Mouse (Mus musculus) G1E (cell line): ENCODE measurements around the gene Atf3. TPM values are rescaled to one million over a fixed set of nuclear protein-coding genes. Genes with fewer than 3 reads are reported as not detected.

ENCODE experiments used
- ATAC-seq: 2 replicates; pipeline ENCODE4 v1.8.0; 2016; ENCODE audit warnings: mild to moderate bottlenecking; ENCODE audit not compliant: insufficient number of reproducible peaks, poor library complexity, low FRiP score, severe bottlenecking; ENCODE audit errors: extremely low read depth
- DNase-seq: peaks from one replicate; pipeline ENCODE4 v3.0.0; 2012; ENCODE audit warnings: low spot score
- H3K27me3 ChIP-seq: 2 replicates; pipeline ENCODE4 v1.6.1; 2012; ENCODE audit warnings: mild to moderate bottlenecking, low read length, inconsistent platforms; ENCODE audit not compliant: insufficient read depth
- H3K36me3 ChIP-seq: replicated peaks from 2 replicates; pipeline ENCODE3; 2012; ENCODE audit warnings: mild to moderate bottlenecking, inconsistent platforms
- H3K4me1 ChIP-seq: 2 replicates; pipeline ENCODE4 v1.6.1; 2012; ENCODE audit warnings: low read depth, low read length, inconsistent platforms, mixed read lengths; ENCODE audit not compliant: insufficient read depth
- H3K4me3 ChIP-seq: 2 replicates; pipeline ENCODE4 v1.5.1; 2012; ENCODE audit warnings: low read depth, mild to moderate bottlenecking, inconsistent platforms, low read length, moderate library complexity, mixed read lengths
- H3K9me3 ChIP-seq: replicated peaks from 2 replicates; pipeline ENCODE4 v1.6.1; 2012; ENCODE audit warnings: inconsistent platforms
- CTCF ChIP-seq: IDR thresholded peaks from 2 replicates; pipeline ENCODE4 v1.5.1; 2012; ENCODE audit warnings: low read depth, low read length, inconsistent platforms, mixed read lengths
- GATA1 ChIP-seq: IDR thresholded peaks from 2 replicates; pipeline ENCODE4 v1.6.1; 2012; ENCODE audit warnings: borderline replicate concordance, low read length, inconsistent platforms, mixed read lengths
- GATA2 ChIP-seq: IDR thresholded peaks from 2 replicates; pipeline ENCODE4 v1.6.1; 2012; ENCODE audit warnings: low read depth, low read length, inconsistent platforms, borderline replicate concordance
- POLR2AphosphoS5 ChIP-seq: IDR thresholded peaks from 2 replicates; pipeline ENCODE4 v1.6.1; 2012; ENCODE audit warnings: low read depth, low read length, inconsistent platforms; ENCODE audit not compliant: insufficient replicate concordance
- TAL1 ChIP-seq: conservative IDR thresholded peaks from 2 replicates; pipeline ENCODE4 v1.6.1; 2012; ENCODE audit warnings: low read depth, low read length, inconsistent platforms, mixed read lengths
- polyA plus RNA-seq: library from polyadenylated mRNA; stranded (reverse); fragments of >175 nt; gene quantifications from 2 replicates; pipeline ENCODE4 v1.2.3, GENCODE M21; 2012
- total RNA-seq, 2 experiments: library from RNA; stranded (forward) in 1 of 2; stranded (reverse) in 1 of 2; fragments of 200-1000 nt in 1 of 2; fragments of >200 nt in 1 of 2; fragmentation: Nextera tagmentation in 1 of 2; gene quantifications; 2 replicates each; pipeline ENCODE4 v1.2.3; 2014 to 2017

Gene Atf3
- total and polyA plus RNA-seq, 3 experiments, result 0.16 TPM; not detected in 2

DNA sequence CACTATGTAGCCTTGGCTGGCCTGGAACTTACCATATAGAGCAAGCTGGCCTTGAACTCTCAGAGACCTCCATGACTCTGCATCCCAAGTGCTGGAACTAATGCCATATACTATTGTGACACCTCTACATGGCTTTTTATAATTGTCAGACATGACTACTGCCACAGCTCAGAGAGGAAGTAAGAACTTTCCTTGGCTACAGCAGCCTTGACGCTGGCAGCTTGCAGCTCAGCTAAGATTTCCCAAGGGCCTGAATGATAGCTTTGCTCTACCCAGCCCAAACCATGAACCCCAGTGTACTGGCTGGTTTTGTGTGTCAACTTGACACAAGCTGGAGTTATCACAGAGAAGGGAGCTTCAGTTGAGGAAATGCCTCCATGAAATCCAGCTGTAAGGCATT lies 35.8 kb upstream of the Atf3 start:
- DNase-seq, result no peak

DNA sequence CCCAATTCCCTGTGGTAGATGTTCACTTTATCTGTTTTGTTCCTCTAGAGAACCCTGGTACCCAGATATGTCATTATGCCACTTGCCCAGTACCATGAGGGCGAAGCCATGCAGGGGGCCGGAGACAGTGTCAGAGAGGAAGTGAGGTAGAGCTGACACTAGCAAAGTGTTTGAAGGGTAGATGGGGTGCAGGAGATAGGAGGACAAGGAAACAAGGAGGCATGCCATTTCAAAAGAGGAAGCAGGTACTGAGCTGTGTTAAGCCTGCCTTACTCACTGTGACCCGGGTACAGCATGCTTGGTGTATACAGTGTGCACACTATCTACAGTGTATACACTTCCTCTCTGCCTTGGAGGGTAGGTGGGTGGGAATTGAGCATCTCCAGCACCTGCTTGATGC lies 32.1 kb upstream of the Atf3 start:
- ATAC-seq (peak; percentile 38), DNase-seq (no peak)
- Histone ChIP-seq H3K9me3 (no peaks in the 10 kb centered on the region), H3K36me3 (no peaks in the 10 kb centered on the region), H3K4me3 (no peak overlapping the region), H3K4me1 (peaks cover 7% of the 10 kb centered on the region; the same call in 1 of the 2 replicates), H3K27me3 (peaks cover 13% of the 10 kb centered on the region)
- no peak for TF ChIP-seq GATA2
- TF ChIP-seq GATA1, result no peak
- TF ChIP-seq POLR2AphosphoS5, result no peak
- no peak for TF ChIP-seq CTCF
- TF ChIP-seq TAL1, result no peak

More for the DNA sequence above, 35.8 kb upstream of the Atf3 start:
- Histone ChIP-seq H3K4me3 (no peak overlapping the region), H3K4me1 (peaks cover 6% of the 10 kb centered on the region; the same call in 1 of the 2 replicates), H3K27me3 (peaks cover 20% of the 10 kb centered on the region), H3K36me3 (no peaks in the 10 kb centered on the region), H3K9me3 (no peaks in the 10 kb centered on the region)
- TF ChIP-seq GATA1 (no peak), GATA2 (no peak), TAL1 (no peak), POLR2AphosphoS5 (no peak), CTCF (no peak)
- no peak for ATAC-seq

DNA sequence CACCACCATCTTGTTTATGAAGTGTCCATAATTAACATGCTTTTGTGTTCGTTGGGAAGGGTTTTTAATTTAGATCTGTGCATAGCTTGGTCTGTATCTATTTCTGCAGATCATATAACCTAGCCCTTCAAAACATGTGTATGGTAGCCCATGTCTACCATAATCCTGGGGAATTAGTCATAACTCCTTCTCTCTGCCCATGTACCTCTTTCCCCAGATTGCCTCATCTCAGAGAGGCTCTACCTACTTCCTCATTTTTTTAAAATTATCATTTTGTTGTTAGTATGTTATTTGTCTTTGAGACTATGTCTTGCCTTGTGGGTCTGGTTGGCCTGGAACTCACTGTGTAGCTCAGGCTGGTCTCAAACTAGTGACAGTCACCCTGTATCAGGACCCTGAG lies 30.6 kb upstream of the Atf3 start:
- TF ChIP-seq GATA1, result no peak
- TF ChIP-seq GATA2, result no peak
- TF ChIP-seq TAL1, result no peak
- no peak for TF ChIP-seq CTCF
- TF ChIP-seq POLR2AphosphoS5, result no peak

DNA sequence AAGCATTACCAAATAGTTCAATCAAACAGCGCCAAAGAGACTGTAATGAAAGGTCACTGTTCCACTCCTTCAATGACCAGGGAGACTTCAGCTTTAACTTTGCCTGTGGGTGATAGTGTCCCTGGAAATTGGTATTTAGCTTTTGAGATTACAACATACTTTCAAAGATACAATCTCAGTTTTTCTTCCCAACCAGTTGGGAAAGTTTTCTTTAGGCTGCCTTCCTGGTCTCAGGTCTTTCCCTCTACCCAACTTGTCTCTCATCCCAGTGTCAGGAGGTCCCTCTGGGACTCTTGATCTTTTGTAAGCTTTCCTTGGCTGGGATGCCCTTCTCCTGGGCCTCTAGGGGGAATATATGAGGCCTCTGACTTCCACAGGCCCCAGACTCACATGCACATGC lies 29.7 kb upstream of the Atf3 start:
- DNase-seq (no peak), ATAC-seq (no peak)
- Histone ChIP-seq H3K4me1 (peaks cover 7% of the 10 kb centered on the region; the same call in 1 of the 2 replicates), H3K9me3 (no peaks in the 10 kb centered on the region), H3K27me3 (peaks cover 13% of the 10 kb centered on the region; the same call in 1 of the 2 replicates), H3K36me3 (no peaks in the 10 kb centered on the region), H3K4me3 (no peak overlapping the region)
- TF ChIP-seq TAL1 (no peak), GATA1 (no peak), POLR2AphosphoS5 (no peak)

More for the DNA sequence above, 30.6 kb upstream of the Atf3 start:
- no peaks in the 10 kb centered on the region for H3K9me3 ChIP-seq
- H3K4me3 ChIP-seq, result no peak overlapping the region
- peaks cover 13% of the 10 kb centered on the region; the same call in 1 of the 2 replicates for H3K27me3 ChIP-seq
- peaks cover 7% of the 10 kb centered on the region; the same call in 1 of the 2 replicates for H3K4me1 ChIP-seq
- H3K36me3 ChIP-seq, result no peaks in the 10 kb centered on the region
- DNase-seq (peak; percentile 6), ATAC-seq (peak; percentile 43)

DNA sequence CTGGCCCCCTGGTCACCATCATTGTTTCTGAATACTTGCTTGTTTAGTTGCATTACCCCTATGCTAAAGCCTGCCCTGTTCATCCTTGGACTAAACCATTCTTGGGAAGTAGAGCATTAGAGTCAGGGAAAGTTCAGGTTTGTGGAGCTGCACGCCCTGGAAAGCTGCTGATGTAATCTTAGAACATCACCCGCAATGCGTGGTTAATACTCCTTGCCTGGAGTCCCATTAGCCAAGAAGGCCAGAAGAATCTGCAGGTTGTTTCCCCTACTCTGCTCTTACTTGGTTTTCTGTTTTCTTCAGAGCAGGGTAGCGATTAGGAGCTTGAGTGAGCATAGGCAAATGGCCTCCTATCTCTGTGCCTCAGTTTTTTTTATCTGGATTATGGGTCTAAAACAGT lies 26.0 kb upstream of the Atf3 start:
- no peak for DNase-seq
- Histone ChIP-seq H3K9me3 (no peaks in the 10 kb centered on the region), H3K4me1 (0 out of 2 replicates have a peak, but pooled peaks cover 3% of the 10 kb centered on the region), H3K27me3 (peaks cover 10% of the 10 kb centered on the region; the same call in 1 of the 2 replicates), H3K4me3 (no peak overlapping the region), H3K36me3 (no peaks in the 10 kb centered on the region)
- TF ChIP-seq POLR2AphosphoS5 (no peak), GATA2 (no peak), CTCF (no peak), TAL1 (no peak)
- ATAC-seq, result no peak

- H3K4me1 ChIP-seq, result no peaks in the 10 kb centered on the region
- H3K9me3 ChIP-seq, result no peaks in the 10 kb centered on the region
- no peak for ATAC-seq
- no peak for DNase-seq
- peaks cover 10% of the 10 kb centered on the region; the same call in 1 of the 2 replicates for H3K27me3 ChIP-seq
- H3K36me3 ChIP-seq, result no peaks in the 10 kb centered on the region
- no peak overlapping the region for H3K4me3 ChIP-seq
- TF ChIP-seq POLR2AphosphoS5 (no peak), TAL1 (no peak), GATA2 (no peak), GATA1 (no peak)
These were observed 24.3 kb upstream of the Atf3 start for GRCm38 (mm10) chr1:191242065-191242698.

- H3K9me3 ChIP-seq, result no peaks in the 10 kb centered on the region
- H3K36me3 ChIP-seq, result no peaks in the 10 kb centered on the region
- no peak overlapping the region for H3K4me3 ChIP-seq
- DNase-seq, result no peak
- TF ChIP-seq GATA2 (no peak), GATA1 (no peak), CTCF (no peak), TAL1 (no peak), POLR2AphosphoS5 (no peak)
- H3K27me3 ChIP-seq, result peaks cover 9% of the 10 kb centered on the region; the same call in 1 of the 2 replicates
- no peak for ATAC-seq
- H3K4me1 ChIP-seq, result no peaks in the 10 kb centered on the region
These were observed 23.7 kb upstream of the Atf3 start for GRCm38 (mm10) chr1:191241574-191241973.
